Mouse (Mus musculus) erythroblast, embryonic 14.5 days (primary cell): ENCODE measurements around the gene Gbx2.

Source experiments
- GATA1 ChIP-seq: IDR thresholded peaks from 2 replicates; pipeline ENCODE4 v1.6.1; 2012; ENCODE audit warnings: low read length, inconsistent platforms, mixed read lengths
- TAL1 ChIP-seq: IDR thresholded peaks from 3 replicates; pipeline ENCODE4 v1.6.1; 2012; ENCODE audit warnings: low read length, inconsistent platforms, mixed read lengths

- TF ChIP-seq TAL1 (no peak), GATA1 (no peak)
Observed at GRCm38 (mm10) chr1:89933786-89934185, 2.8 kb upstream of the Gbx2 start.
